Mouse (Mus musculus): ENCODE measurements around the gene Plppr5. TPM values are rescaled to one million over a fixed set of nuclear protein-coding genes. Genes with fewer than 3 reads are reported as not detected.

Gene Plppr5
- polyA plus RNA-seq, 1 experiment = not detected

GRCm38 (mm10) chr3:117603458-117603857 lies 28.8 kb downstream of the Plppr5 start:
- TF ChIP-seq GATA1 (IDR thresholded peaks at IDR 0.05; ENCODE audit: low read length) (no peak), TAL1 (IDR thresholded peaks at IDR 0.05; ENCODE audit: low read length) (no peak)
- H3K4me3 ChIP-seq (replicated peaks) = no peak overlapping the region
- no peaks in the 10 kb centered on the region for H3K36me3 ChIP-seq (ENCODE audit: control insufficient read depth)
- no peaks in the 10 kb centered on the region for H3K27me3 ChIP-seq (ENCODE audit: control insufficient read depth)
- H3K4me1 ChIP-seq (ENCODE audit: control insufficient read depth) = no peaks in the 10 kb centered on the region
- H3K9me3 ChIP-seq (ENCODE audit: control insufficient read depth, low read length) = no peaks in the 10 kb centered on the region

DNA sequence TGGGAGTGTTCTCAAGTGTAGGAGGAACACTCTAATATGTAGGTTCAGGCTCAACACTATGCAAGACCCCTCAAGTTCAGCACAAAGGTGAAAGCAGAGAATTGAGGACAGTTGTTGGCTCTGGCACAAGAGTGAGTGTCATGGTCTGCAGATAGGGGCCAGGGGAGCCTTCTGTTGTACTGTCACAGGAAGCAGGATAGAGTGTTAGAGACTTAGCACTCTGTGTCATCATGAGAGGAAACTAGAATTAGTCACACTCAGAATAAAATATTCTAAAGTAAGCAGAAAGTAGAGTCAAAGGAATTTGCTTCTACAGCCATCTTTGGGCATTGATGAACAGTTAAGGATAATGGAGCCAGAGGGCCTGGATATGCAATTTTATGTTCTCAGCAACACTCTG lies 31.7 kb downstream of the Plppr5 start:
- no peaks in the 10 kb centered on the region for H3K27me3 ChIP-seq (ENCODE audit: control insufficient read depth)
- H3K4me3 ChIP-seq (replicated peaks) = no peak overlapping the region
- H3K9me3 ChIP-seq (ENCODE audit: control insufficient read depth, low read length) = no peaks in the 10 kb centered on the region
- no peak for TF ChIP-seq GATA1 (IDR thresholded peaks at IDR 0.05; ENCODE audit: low read length)
- no peak for TF ChIP-seq TAL1 (IDR thresholded peaks at IDR 0.05; ENCODE audit: low read length)
- H3K36me3 ChIP-seq (ENCODE audit: control insufficient read depth) = no peaks in the 10 kb centered on the region
- H3K4me1 ChIP-seq (ENCODE audit: control insufficient read depth) = no peaks in the 10 kb centered on the region

GRCm38 (mm10) chr3:117611453-117611852 lies 36.8 kb downstream of the Plppr5 start:
- Histone ChIP-seq H3K27me3 (ENCODE audit: control insufficient read depth) (no peaks in the 10 kb centered on the region), H3K9me3 (ENCODE audit: control insufficient read depth, low read length) (no peaks in the 10 kb centered on the region), H3K4me3 (replicated peaks) (no peak overlapping the region), H3K36me3 (ENCODE audit: control insufficient read depth) (no peaks in the 10 kb centered on the region), H3K4me1 (ENCODE audit: control insufficient read depth) (no peaks in the 10 kb centered on the region)
- TF ChIP-seq GATA1 (IDR thresholded peaks at IDR 0.05; ENCODE audit: low read length) (no peak), TAL1 (IDR thresholded peaks at IDR 0.05; ENCODE audit: low read length) (no peak)

DNA sequence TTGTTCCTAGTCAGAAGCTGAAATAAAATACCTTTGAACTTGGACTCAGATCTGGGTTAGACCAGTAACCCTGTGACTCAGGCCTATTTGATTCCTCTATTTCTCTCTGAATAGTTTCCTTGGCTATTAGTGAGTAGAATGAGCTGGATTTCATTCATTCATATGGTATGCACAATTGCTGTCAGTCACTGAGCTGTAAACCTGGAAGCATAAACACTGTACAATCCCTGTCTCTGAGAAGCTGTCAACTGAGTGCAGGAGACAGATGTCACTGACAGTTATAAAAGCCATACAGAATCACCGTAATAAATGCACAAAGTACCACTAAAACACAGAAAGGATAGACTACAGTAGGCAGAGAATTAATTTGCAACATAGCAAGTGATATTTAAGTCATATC lies 40.2 kb downstream of the Plppr5 start:
- Histone ChIP-seq H3K9me3 (ENCODE audit: control insufficient read depth, low read length) (no peaks in the 10 kb centered on the region), H3K36me3 (ENCODE audit: control insufficient read depth) (no peaks in the 10 kb centered on the region), H3K4me3 (replicated peaks) (no peak overlapping the region), H3K27me3 (ENCODE audit: control insufficient read depth) (no peaks in the 10 kb centered on the region), H3K4me1 (ENCODE audit: control insufficient read depth) (no peaks in the 10 kb centered on the region)
- TF ChIP-seq GATA1 (IDR thresholded peaks at IDR 0.05; ENCODE audit: low read length) (no peak), TAL1 (IDR thresholded peaks at IDR 0.05; ENCODE audit: low read length) (no peak)

- H3K4me3 ChIP-seq (replicated peaks) = no peak overlapping the region
- no peak for TF ChIP-seq GATA1 (IDR thresholded peaks at IDR 0.05; ENCODE audit: low read length)
- no peak for TF ChIP-seq TAL1 (IDR thresholded peaks at IDR 0.05; ENCODE audit: low read length)
- peaks cover 15% of the 10 kb centered on the region for H3K9me3 ChIP-seq (ENCODE audit: control insufficient read depth, low read length)
- H3K4me1 ChIP-seq (ENCODE audit: control insufficient read depth) = no peaks in the 10 kb centered on the region
- no peaks in the 10 kb centered on the region for H3K36me3 ChIP-seq (ENCODE audit: control insufficient read depth)
- no peaks in the 10 kb centered on the region for H3K27me3 ChIP-seq (ENCODE audit: control insufficient read depth)
Measured at GRCm38 (mm10) chr3:117625257-117626001, 50.8 kb downstream of the Plppr5 start.

GRCm38 (mm10) chr3:117628799-117629198 lies 54.2 kb downstream of the Plppr5 start:
- H3K36me3 ChIP-seq (ENCODE audit: control insufficient read depth) = no peaks in the 10 kb centered on the region
- H3K4me1 ChIP-seq (ENCODE audit: control insufficient read depth) = no peaks in the 10 kb centered on the region
- H3K27me3 ChIP-seq (ENCODE audit: control insufficient read depth) = no peaks in the 10 kb centered on the region
- H3K4me3 ChIP-seq (replicated peaks) = no peak overlapping the region
- H3K9me3 ChIP-seq (ENCODE audit: control insufficient read depth, low read length) = peaks cover 4% of the 10 kb centered on the region
- TF ChIP-seq TAL1 (IDR thresholded peaks at IDR 0.05; ENCODE audit: low read length) = no peak
- TF ChIP-seq GATA1 (IDR thresholded peaks at IDR 0.05; ENCODE audit: low read length) = no peak

GRCm38 (mm10) chr3:117630332-117630731 lies 55.7 kb downstream of the Plppr5 start:
- no peaks in the 10 kb centered on the region for H3K27me3 ChIP-seq (ENCODE audit: control insufficient read depth)
- no peaks in the 10 kb centered on the region for H3K36me3 ChIP-seq (ENCODE audit: control insufficient read depth)
- H3K4me3 ChIP-seq (replicated peaks) = no peak overlapping the region
- no peaks in the 10 kb centered on the region for H3K4me1 ChIP-seq (ENCODE audit: control insufficient read depth)
- H3K9me3 ChIP-seq (ENCODE audit: control insufficient read depth, low read length) = peaks cover 4% of the 10 kb centered on the region
- TF ChIP-seq GATA1 (IDR thresholded peaks at IDR 0.05; ENCODE audit: low read length) (no peak), TAL1 (IDR thresholded peaks at IDR 0.05; ENCODE audit: low read length) (no peak)

GRCm38 (mm10) chr3:117648612-117649011 lies 74.0 kb downstream of the Plppr5 start:
- H3K9me3 ChIP-seq (ENCODE audit: control insufficient read depth, low read length) = peaks cover 7% of the 10 kb centered on the region
- no peak overlapping the region for H3K4me3 ChIP-seq (replicated peaks)
- TF ChIP-seq GATA1 (IDR thresholded peaks at IDR 0.05; ENCODE audit: low read length) = no peak
- TF ChIP-seq TAL1 (IDR thresholded peaks at IDR 0.05; ENCODE audit: low read length) = no peak
- H3K27me3 ChIP-seq (ENCODE audit: control insufficient read depth) = no peaks in the 10 kb centered on the region
- no peaks in the 10 kb centered on the region for H3K4me1 ChIP-seq (ENCODE audit: control insufficient read depth)
- H3K36me3 ChIP-seq (ENCODE audit: control insufficient read depth) = no peaks in the 10 kb centered on the region

- Histone ChIP-seq H3K27me3 (ENCODE audit: control insufficient read depth) (no peaks in the 10 kb centered on the region), H3K4me3 (replicated peaks) (no peak overlapping the region), H3K4me1 (ENCODE audit: control insufficient read depth) (no peaks in the 10 kb centered on the region), H3K36me3 (ENCODE audit: control insufficient read depth) (no peaks in the 10 kb centered on the region), H3K9me3 (ENCODE audit: control insufficient read depth, low read length) (no peaks in the 10 kb centered on the region)
- TF ChIP-seq TAL1 (IDR thresholded peaks at IDR 0.05; ENCODE audit: low read length) = no peak
- TF ChIP-seq GATA1 (IDR thresholded peaks at IDR 0.05; ENCODE audit: low read length) = no peak
Measured at GRCm38 (mm10) chr3:117664316-117664715, 89.7 kb downstream of the Plppr5 start.

- Histone ChIP-seq H3K9me3 (ENCODE audit: control insufficient read depth, low read length) (no peaks in the 10 kb centered on the region), H3K4me3 (replicated peaks) (no peak overlapping the region), H3K36me3 (ENCODE audit: control insufficient read depth) (no peaks in the 10 kb centered on the region), H3K27me3 (ENCODE audit: control insufficient read depth) (no peaks in the 10 kb centered on the region), H3K4me1 (ENCODE audit: control insufficient read depth) (no peaks in the 10 kb centered on the region)
- TF ChIP-seq TAL1 (IDR thresholded peaks at IDR 0.05; ENCODE audit: low read length) (no peak), GATA1 (IDR thresholded peaks at IDR 0.05; ENCODE audit: low read length) (no peak)
Measured at GRCm38 (mm10) chr3:117679189-117679588, 104.6 kb downstream of the Plppr5 start.
